Mouse (Mus musculus): ENCODE measurements around the gene Alad. TPM values are rescaled to one million over a fixed set of nuclear protein-coding genes. Genes with fewer than 3 reads are reported as not detected.

The Alad gene
- polyA plus RNA-seq, 1 experiment = 75.9 TPM

DNA sequence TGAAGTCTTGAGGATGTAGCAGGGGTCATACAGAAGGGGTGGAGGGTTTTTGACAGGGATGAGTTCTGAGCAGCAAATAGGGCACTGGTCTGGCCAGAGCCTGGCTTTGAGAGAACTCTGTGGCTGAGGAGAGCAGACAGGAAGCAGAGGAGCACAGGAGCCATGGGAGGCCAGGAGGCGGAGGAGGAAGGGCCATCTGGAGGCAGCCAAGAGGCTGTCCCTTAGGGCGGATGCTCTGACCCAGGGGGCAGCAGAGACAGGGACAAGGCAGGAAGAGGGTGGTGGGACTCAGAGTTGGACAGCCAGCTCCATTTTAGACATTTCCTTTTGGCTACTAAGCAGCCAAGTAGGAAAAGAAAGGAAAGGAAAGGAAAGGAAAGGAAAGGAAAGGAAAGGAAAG is 3.6 kb downstream of the Alad start:
- H3K27ac ChIP-seq (ENCODE audit: control insufficient read depth, insufficient read depth, low read length) = no peak overlapping the region
- peaks cover 7% of the 10 kb centered on the region for H3K4me1 ChIP-seq (replicated peaks; ENCODE audit: control insufficient read depth, insufficient read depth, low read length)
- 92% methylated on average over 2 of the region's 2 CpGs for WGBS
- no peak overlapping the region for H3K4me3 ChIP-seq (ENCODE audit: control insufficient read depth, insufficient read depth, low read length)
- TF ChIP-seq CTCF (IDR thresholded peaks at IDR 0.05; ENCODE audit: borderline replicate concordance, control insufficient read depth, extremely low read depth, insufficient read depth, low read length, poor library complexity) (no peak), POLR2A (IDR thresholded peaks at IDR 0.05; ENCODE audit: control insufficient read depth, extremely low read depth, insufficient read depth, low read length, poor library complexity) (no peak)
- DNase-seq = no peak
- H3K36me3 ChIP-seq (ENCODE audit: control insufficient read depth, insufficient read depth, low read length) = no peaks in the 10 kb centered on the region
- H3K27me3 ChIP-seq (ENCODE audit: control insufficient read depth, insufficient read depth, low read length) = no peaks in the 10 kb centered on the region

DNA sequence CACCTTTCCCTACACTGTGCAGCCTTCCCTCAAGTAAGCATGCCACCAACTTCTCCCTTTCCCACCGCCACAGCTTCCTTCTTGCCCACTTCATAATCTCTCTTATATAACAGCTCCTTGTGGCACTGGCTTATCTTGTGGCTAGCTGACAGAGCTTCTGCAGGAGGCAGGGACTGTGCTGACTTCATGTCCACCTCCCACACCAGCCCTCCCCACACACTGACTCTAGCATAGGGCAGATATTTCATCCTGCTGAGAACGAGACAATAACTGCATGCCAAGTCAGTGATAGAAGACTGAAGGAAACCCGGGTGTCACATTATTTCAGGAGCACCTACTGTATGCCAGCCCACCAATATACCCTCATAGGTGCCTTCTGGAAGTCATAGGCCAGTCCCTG is 4.2 kb downstream of the Alad start:
- no peak for DNase-seq
- peaks cover 7% of the 10 kb centered on the region for H3K4me1 ChIP-seq (replicated peaks; ENCODE audit: control insufficient read depth, insufficient read depth, low read length)
- TF ChIP-seq POLR2A (IDR thresholded peaks at IDR 0.05; ENCODE audit: control insufficient read depth, extremely low read depth, insufficient read depth, low read length, poor library complexity) = no peak
- no peak for TF ChIP-seq CTCF (IDR thresholded peaks at IDR 0.05; ENCODE audit: borderline replicate concordance, control insufficient read depth, extremely low read depth, insufficient read depth, low read length, poor library complexity)
- 56% methylated on average over 3 of the region's 3 CpGs for WGBS
- no peaks in the 10 kb centered on the region for H3K36me3 ChIP-seq (ENCODE audit: control insufficient read depth, insufficient read depth, low read length)
- H3K27me3 ChIP-seq (ENCODE audit: control insufficient read depth, insufficient read depth, low read length) = no peaks in the 10 kb centered on the region
- no peak overlapping the region for H3K4me3 ChIP-seq (ENCODE audit: control insufficient read depth, insufficient read depth, low read length)
- H3K27ac ChIP-seq (ENCODE audit: control insufficient read depth, insufficient read depth, low read length) = no peak overlapping the region

DNA sequence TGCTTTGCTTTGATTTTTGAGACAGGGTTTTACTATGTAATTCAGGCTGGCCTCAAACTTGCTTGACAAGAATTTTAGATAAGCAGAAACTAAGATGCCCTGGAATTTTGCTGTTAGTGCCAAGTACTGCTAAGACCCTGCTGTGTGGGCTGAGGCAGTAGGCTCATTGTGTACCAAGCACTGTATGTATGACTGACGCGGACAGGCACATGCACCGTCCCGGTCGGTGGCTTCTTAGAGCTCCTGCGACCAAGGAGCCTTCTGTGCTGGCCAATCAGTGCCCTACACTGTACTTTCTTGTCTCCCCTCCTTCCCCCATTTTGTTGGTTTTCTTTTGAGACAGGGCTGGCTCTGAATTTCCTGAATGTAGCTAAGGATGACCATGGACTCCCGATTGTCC is 4.7 kb downstream of the Alad start:
- Histone ChIP-seq H3K4me1 (replicated peaks; ENCODE audit: control insufficient read depth, insufficient read depth, low read length) (peaks cover 7% of the 10 kb centered on the region), H3K27ac (ENCODE audit: control insufficient read depth, insufficient read depth, low read length) (no peak overlapping the region), H3K27me3 (ENCODE audit: control insufficient read depth, insufficient read depth, low read length) (no peaks in the 10 kb centered on the region), H3K36me3 (ENCODE audit: control insufficient read depth, insufficient read depth, low read length) (no peaks in the 10 kb centered on the region), H3K4me3 (ENCODE audit: control insufficient read depth, insufficient read depth, low read length) (no peak overlapping the region)
- WGBS = 89% methylated on average over 7 of the region's 7 CpGs
- no peak for DNase-seq
- TF ChIP-seq CTCF (IDR thresholded peaks at IDR 0.05; ENCODE audit: borderline replicate concordance, control insufficient read depth, extremely low read depth, insufficient read depth, low read length, poor library complexity) (no peak), POLR2A (IDR thresholded peaks at IDR 0.05; ENCODE audit: control insufficient read depth, extremely low read depth, insufficient read depth, low read length, poor library complexity) (no peak)

DNA sequence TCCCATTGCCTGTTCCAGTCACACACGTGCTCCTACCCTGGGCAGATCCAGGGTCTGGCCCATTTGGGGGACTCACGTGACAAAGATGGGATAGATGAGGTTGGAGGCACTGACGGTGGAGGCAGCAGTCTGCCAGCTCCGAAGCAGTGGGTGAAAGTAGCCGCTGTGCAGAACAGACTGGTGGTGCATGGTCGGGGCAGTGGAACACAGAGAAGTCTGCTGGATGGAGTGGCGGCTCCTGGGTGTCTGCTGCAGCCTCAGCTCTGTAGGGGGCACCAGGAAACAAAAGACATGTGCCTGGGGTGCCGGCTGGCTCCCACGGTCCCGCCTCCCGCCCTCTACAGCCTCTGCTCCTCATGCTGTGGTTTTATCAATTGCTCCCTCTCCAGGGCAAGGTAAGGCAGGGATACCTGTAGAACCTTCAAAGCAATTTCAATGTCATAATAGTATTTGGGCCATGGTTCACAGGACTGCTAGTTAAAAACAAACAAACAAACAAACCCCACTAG is 5.7 kb downstream of the Alad start:
- Histone ChIP-seq H3K4me3 (ENCODE audit: control insufficient read depth, insufficient read depth, low read length) (no peak overlapping the region), H3K4me1 (replicated peaks; ENCODE audit: control insufficient read depth, insufficient read depth, low read length) (peaks cover 7% of the 10 kb centered on the region), H3K27me3 (ENCODE audit: control insufficient read depth, insufficient read depth, low read length) (no peaks in the 10 kb centered on the region), H3K36me3 (ENCODE audit: control insufficient read depth, insufficient read depth, low read length) (no peaks in the 10 kb centered on the region), H3K27ac (ENCODE audit: control insufficient read depth, insufficient read depth, low read length) (no peak overlapping the region)
- TF ChIP-seq CTCF (IDR thresholded peaks at IDR 0.05; ENCODE audit: borderline replicate concordance, control insufficient read depth, extremely low read depth, insufficient read depth, low read length, poor library complexity) (no peak), POLR2A (IDR thresholded peaks at IDR 0.05; ENCODE audit: control insufficient read depth, extremely low read depth, insufficient read depth, low read length, poor library complexity) (no peak)
- no peak for DNase-seq
- 80% methylated on average over 11 of the region's 11 CpGs for WGBS

DNA sequence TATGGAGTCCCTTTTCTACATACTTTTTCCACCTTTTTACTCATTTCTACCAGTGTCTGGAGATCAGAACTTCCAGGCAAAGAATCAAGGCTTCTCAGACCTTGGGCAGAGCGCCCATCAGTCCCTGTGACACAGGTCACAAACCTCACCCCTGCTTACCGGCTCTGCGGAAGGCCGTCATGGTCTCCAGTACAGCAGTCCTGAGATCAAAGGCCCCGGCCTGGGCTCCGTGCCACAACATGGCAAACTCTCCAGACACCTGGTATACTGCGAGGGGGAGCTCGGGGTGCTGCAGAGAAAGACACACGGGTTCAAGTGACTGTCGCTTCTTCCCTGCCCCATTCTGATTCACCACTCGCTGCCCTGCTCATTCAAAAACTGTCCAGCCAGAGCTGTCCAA is 9.8 kb downstream of the Alad start:
- no peaks in the 10 kb centered on the region for H3K27me3 ChIP-seq (ENCODE audit: control insufficient read depth, insufficient read depth, low read length)
- no peak overlapping the region for H3K4me3 ChIP-seq (ENCODE audit: control insufficient read depth, insufficient read depth, low read length)
- 94% methylated on average over 11 of the region's 11 CpGs for WGBS
- no peak for DNase-seq
- no peak overlapping the region for H3K27ac ChIP-seq (ENCODE audit: control insufficient read depth, insufficient read depth, low read length)
- H3K36me3 ChIP-seq (ENCODE audit: control insufficient read depth, insufficient read depth, low read length) = no peaks in the 10 kb centered on the region
- TF ChIP-seq CTCF (IDR thresholded peaks at IDR 0.05; ENCODE audit: borderline replicate concordance, control insufficient read depth, extremely low read depth, insufficient read depth, low read length, poor library complexity) (no peak), POLR2A (IDR thresholded peaks at IDR 0.05; ENCODE audit: control insufficient read depth, extremely low read depth, insufficient read depth, low read length, poor library complexity) (no peak)
- no peaks in the 10 kb centered on the region for H3K4me1 ChIP-seq (replicated peaks; ENCODE audit: control insufficient read depth, insufficient read depth, low read length)

DNA sequence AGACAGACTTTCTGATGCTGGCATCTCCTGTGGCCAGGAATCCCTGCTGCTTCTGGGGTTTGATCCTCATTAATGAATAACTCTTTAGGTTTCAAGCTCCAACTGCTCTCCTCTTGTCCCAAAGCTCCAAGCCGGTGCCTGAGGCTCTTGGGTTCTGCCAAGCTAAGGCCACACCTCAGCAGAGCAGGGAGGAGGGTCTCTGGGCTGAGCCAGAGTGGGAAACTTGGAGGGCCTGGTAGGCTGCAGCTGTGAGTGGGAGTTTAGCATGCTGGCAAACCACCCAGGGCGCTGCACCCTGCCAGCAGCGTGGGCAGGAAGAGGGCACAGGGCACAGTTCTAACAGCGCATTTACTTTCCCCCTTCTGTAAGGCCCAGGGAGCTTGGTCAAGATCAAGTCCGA is 10.9 kb downstream of the Alad start:
- DNase-seq = no peak
- H3K36me3 ChIP-seq (ENCODE audit: control insufficient read depth, insufficient read depth, low read length) = no peaks in the 10 kb centered on the region
- no peaks in the 10 kb centered on the region for H3K27me3 ChIP-seq (ENCODE audit: control insufficient read depth, insufficient read depth, low read length)
- no peak overlapping the region for H3K27ac ChIP-seq (ENCODE audit: control insufficient read depth, insufficient read depth, low read length)
- 87% methylated on average over 5 of the region's 5 CpGs for WGBS
- TF ChIP-seq CTCF (IDR thresholded peaks at IDR 0.05; ENCODE audit: borderline replicate concordance, control insufficient read depth, extremely low read depth, insufficient read depth, low read length, poor library complexity) (no peak), POLR2A (IDR thresholded peaks at IDR 0.05; ENCODE audit: control insufficient read depth, extremely low read depth, insufficient read depth, low read length, poor library complexity) (no peak)
- no peaks in the 10 kb centered on the region for H3K4me1 ChIP-seq (replicated peaks; ENCODE audit: control insufficient read depth, insufficient read depth, low read length)
- no peak overlapping the region for H3K4me3 ChIP-seq (ENCODE audit: control insufficient read depth, insufficient read depth, low read length)

DNA sequence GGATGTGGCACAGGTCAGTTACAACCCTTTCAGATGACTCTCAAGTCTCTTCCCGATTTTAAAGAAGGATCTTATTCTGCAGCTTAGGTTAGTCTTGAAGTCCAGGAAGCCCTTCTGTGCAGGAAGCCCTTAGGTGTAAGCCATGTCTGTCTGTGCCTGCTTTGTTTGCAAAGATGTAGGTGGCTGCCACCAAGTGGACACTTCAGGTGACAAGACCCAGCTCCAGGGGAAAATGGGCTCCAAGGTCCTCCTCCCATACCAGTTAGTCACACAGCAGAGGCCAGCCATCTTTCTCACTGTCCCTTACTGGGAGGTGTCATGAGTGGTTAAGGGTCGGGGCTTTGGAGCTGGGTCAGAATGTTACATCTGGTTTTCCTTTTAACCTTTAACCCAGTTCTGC is 12.9 kb downstream of the Alad start:
- no peak; the same call in 1 of the 2 replicates for TF ChIP-seq CTCF (IDR thresholded peaks at IDR 0.05; ENCODE audit: borderline replicate concordance, control insufficient read depth, extremely low read depth, insufficient read depth, low read length, poor library complexity)
- TF ChIP-seq POLR2A (IDR thresholded peaks at IDR 0.05; ENCODE audit: control insufficient read depth, extremely low read depth, insufficient read depth, low read length, poor library complexity) = no peak
- no peak overlapping the region for H3K27ac ChIP-seq (ENCODE audit: control insufficient read depth, insufficient read depth, low read length)
- H3K4me3 ChIP-seq (ENCODE audit: control insufficient read depth, insufficient read depth, low read length) = no peak overlapping the region
- DNase-seq = peak; percentile 61
- peaks cover 10% of the 10 kb centered on the region for H3K4me1 ChIP-seq (replicated peaks; ENCODE audit: control insufficient read depth, insufficient read depth, low read length)
- 39% methylated on average over 2 of the region's 2 CpGs for WGBS
- H3K27me3 ChIP-seq (ENCODE audit: control insufficient read depth, insufficient read depth, low read length) = no peaks in the 10 kb centered on the region
- H3K36me3 ChIP-seq (ENCODE audit: control insufficient read depth, insufficient read depth, low read length) = no peaks in the 10 kb centered on the region

All from thymus, adult 2 months (tissue).